Mouse (Mus musculus): Measurements from ENCODE around the gene Upp2. TPM values are rescaled to one million over a fixed set of nuclear protein-coding genes. Genes with fewer than 3 reads are reported as not detected.

The Upp2 gene
- polyA plus RNA-seq, 1 experiment, result 7.6 TPM

- TF ChIP-seq POLR2A (IDR thresholded peaks at IDR 0.05; ENCODE audit: low read depth, low read length) (no peak), CTCF (IDR thresholded peaks at IDR 0.05; ENCODE audit: extremely low read depth, insufficient read length, insufficient replicate concordance, low read depth, low read length) (no peak)
- Histone ChIP-seq H3K36me3 (ENCODE audit: control insufficient read depth, insufficient read depth, low read length) (no peaks in the 10 kb centered on the region), H3K27me3 (ENCODE audit: control insufficient read depth, insufficient read depth, low read length) (no peaks in the 10 kb centered on the region), H3K4me1 (ENCODE audit: control insufficient read depth, insufficient read depth, insufficient read length, low read length) (no peaks in the 10 kb centered on the region; the same call in 1 of the 2 replicates), H3K4me3 (ENCODE audit: low read depth, low read length) (no peak overlapping the region), H3K27ac (ENCODE audit: insufficient read depth, low read depth, low read length) (no peak overlapping the region)
- 58% methylated on average over 5 of the region's 5 CpGs for WGBS
Measured at GRCm38 (mm10) chr2:58759676-58760075, 192.6 kb downstream of the Upp2 start.

- TF ChIP-seq CTCF (IDR thresholded peaks at IDR 0.05; ENCODE audit: extremely low read depth, insufficient read length, insufficient replicate concordance, low read depth, low read length), result no peak
- TF ChIP-seq POLR2A (IDR thresholded peaks at IDR 0.05; ENCODE audit: low read depth, low read length), result no peak
- H3K36me3 ChIP-seq (ENCODE audit: control insufficient read depth, insufficient read depth, low read length), result no peaks in the 10 kb centered on the region
- H3K4me1 ChIP-seq (ENCODE audit: control insufficient read depth, insufficient read depth, insufficient read length, low read length), result no peaks in the 10 kb centered on the region
- no peaks in the 10 kb centered on the region for H3K27me3 ChIP-seq (ENCODE audit: control insufficient read depth, insufficient read depth, low read length)
- WGBS, result 88% methylated on average over 8 of the region's 8 CpGs
- no peak overlapping the region for H3K4me3 ChIP-seq (ENCODE audit: low read depth, low read length)
- no peak overlapping the region for H3K27ac ChIP-seq (ENCODE audit: insufficient read depth, low read depth, low read length)
Measured at GRCm38 (mm10) chr2:58765141-58765540, 198.0 kb downstream of the Upp2 start.

GRCm38 (mm10) chr2:58773833-58774232 is 206.7 kb downstream of the Upp2 start:
- Histone ChIP-seq H3K36me3 (ENCODE audit: control insufficient read depth, insufficient read depth, low read length) (no peaks in the 10 kb centered on the region), H3K4me1 (ENCODE audit: control insufficient read depth, insufficient read depth, insufficient read length, low read length) (no peaks in the 10 kb centered on the region), H3K4me3 (ENCODE audit: low read depth, low read length) (no peak overlapping the region), H3K27me3 (ENCODE audit: control insufficient read depth, insufficient read depth, low read length) (no peaks in the 10 kb centered on the region), H3K27ac (ENCODE audit: insufficient read depth, low read depth, low read length) (no peak overlapping the region)
- TF ChIP-seq CTCF (IDR thresholded peaks at IDR 0.05; ENCODE audit: extremely low read depth, insufficient read length, insufficient replicate concordance, low read depth, low read length), result no peak
- no peak for TF ChIP-seq POLR2A (IDR thresholded peaks at IDR 0.05; ENCODE audit: low read depth, low read length)
- 83% methylated on average over 9 of the region's 9 CpGs for WGBS

GRCm38 (mm10) chr2:58778986-58779495 is 211.9 kb downstream of the Upp2 start:
- Histone ChIP-seq H3K36me3 (ENCODE audit: control insufficient read depth, insufficient read depth, low read length) (no peaks in the 10 kb centered on the region), H3K4me1 (ENCODE audit: control insufficient read depth, insufficient read depth, insufficient read length, low read length) (no peaks in the 10 kb centered on the region), H3K27ac (ENCODE audit: insufficient read depth, low read depth, low read length) (no peak overlapping the region), H3K4me3 (ENCODE audit: low read depth, low read length) (no peak overlapping the region), H3K27me3 (ENCODE audit: control insufficient read depth, insufficient read depth, low read length) (no peaks in the 10 kb centered on the region)
- TF ChIP-seq POLR2A (IDR thresholded peaks at IDR 0.05; ENCODE audit: low read depth, low read length), result no peak
- no peak for TF ChIP-seq CTCF (IDR thresholded peaks at IDR 0.05; ENCODE audit: extremely low read depth, insufficient read length, insufficient replicate concordance, low read depth, low read length)
- WGBS, result 87% methylated on average over 3 of the region's 3 CpGs

- WGBS, result 56% methylated on average over 1 of the region's 1 CpGs
- Histone ChIP-seq H3K4me1 (ENCODE audit: control insufficient read depth, insufficient read depth, insufficient read length, low read length) (no peaks in the 10 kb centered on the region), H3K36me3 (ENCODE audit: control insufficient read depth, insufficient read depth, low read length) (no peaks in the 10 kb centered on the region), H3K27ac (ENCODE audit: insufficient read depth, low read depth, low read length) (no peak overlapping the region), H3K4me3 (ENCODE audit: low read depth, low read length) (no peak overlapping the region), H3K27me3 (ENCODE audit: control insufficient read depth, insufficient read depth, low read length) (no peaks in the 10 kb centered on the region)
- TF ChIP-seq CTCF (IDR thresholded peaks at IDR 0.05; ENCODE audit: extremely low read depth, insufficient read length, insufficient replicate concordance, low read depth, low read length) (no peak), POLR2A (IDR thresholded peaks at IDR 0.05; ENCODE audit: low read depth, low read length) (no peak)
Measured at GRCm38 (mm10) chr2:58783526-58783925, 216.4 kb downstream of the Upp2 start.

GRCm38 (mm10) chr2:58786177-58786576 is 219.1 kb downstream of the Upp2 start:
- no peak for TF ChIP-seq CTCF (IDR thresholded peaks at IDR 0.05; ENCODE audit: extremely low read depth, insufficient read length, insufficient replicate concordance, low read depth, low read length)
- TF ChIP-seq POLR2A (IDR thresholded peaks at IDR 0.05; ENCODE audit: low read depth, low read length), result no peak
- H3K27ac ChIP-seq (ENCODE audit: insufficient read depth, low read depth, low read length), result no peak overlapping the region

GRCm38 (mm10) chr2:58786681-58787080 is 219.6 kb downstream of the Upp2 start:
- H3K4me3 ChIP-seq (ENCODE audit: low read depth, low read length), result no peak overlapping the region
- no peaks in the 10 kb centered on the region for H3K36me3 ChIP-seq (ENCODE audit: control insufficient read depth, insufficient read depth, low read length)
- no peaks in the 10 kb centered on the region for H3K4me1 ChIP-seq (ENCODE audit: control insufficient read depth, insufficient read depth, insufficient read length, low read length)
- TF ChIP-seq CTCF (IDR thresholded peaks at IDR 0.05; ENCODE audit: extremely low read depth, insufficient read length, insufficient replicate concordance, low read depth, low read length) (no peak), POLR2A (IDR thresholded peaks at IDR 0.05; ENCODE audit: low read depth, low read length) (no peak)
- no peaks in the 10 kb centered on the region for H3K27me3 ChIP-seq (ENCODE audit: control insufficient read depth, insufficient read depth, low read length)
- 60% methylated on average over 8 of the region's 8 CpGs for WGBS
- no peak overlapping the region for H3K27ac ChIP-seq (ENCODE audit: insufficient read depth, low read depth, low read length)

More at GRCm38 (mm10) chr2:58786177-58786576, 219.1 kb downstream of the Upp2 start:
- 47% methylated on average over 3 of the region's 3 CpGs for WGBS
- no peaks in the 10 kb centered on the region for H3K27me3 ChIP-seq (ENCODE audit: control insufficient read depth, insufficient read depth, low read length)
- no peaks in the 10 kb centered on the region for H3K36me3 ChIP-seq (ENCODE audit: control insufficient read depth, insufficient read depth, low read length)
- H3K4me3 ChIP-seq (ENCODE audit: low read depth, low read length), result no peak overlapping the region
- no peaks in the 10 kb centered on the region for H3K4me1 ChIP-seq (ENCODE audit: control insufficient read depth, insufficient read depth, insufficient read length, low read length)

Measured in small intestine, adult 2 months (tissue).